Comparison of ENCODE assay signal across 9 mouse cellular contexts in genomic region chr9:21869290-21869689, GRCm38 (mm10). TPM values are rescaled to one million over a fixed set of nuclear protein-coding genes. Genes with fewer than 3 reads are reported as not detected.
DNase-seq lines count a peak whose midpoint lies in the region; ATAC-seq and TF ChIP-seq lines count a peak whose summit lies in the region.
"Not testable (repeated sequence)": the region's sequence is repeated elsewhere in the genome, so short reads cannot be mapped to it uniquely, and the experiment has no call there.
"Had no signal": no experiment of that assay in that cellular context is flagged by ENCODE, and none has a peak within 500 bp of the region (broad histone marks: within the 10 kb centered on the region; RNA-seq: fewer than 3 reads in every experiment).

No protein-coding gene starts in this region.

- not testable (repeated sequence) for H3K27ac ChIP-seq in forebrain, postnatal 0 days (ENCODE audit: low read depth, low read length)

- H3K36me3 ChIP-seq in forebrain, postnatal 0 days (ENCODE audit: insufficient read depth), result not testable (repeated sequence)

- not testable (repeated sequence) for H3K4me1 ChIP-seq in forebrain, postnatal 0 days (ENCODE audit: insufficient read depth); lung, adult 2 months (ENCODE audit: control insufficient read depth, insufficient read depth, low read length)

- H3K27me3 ChIP-seq in Patski; forebrain, postnatal 0 days (ENCODE audit: insufficient read depth, low read length): not testable (repeated sequence)

- in situ Hi-C loops in Patski (cut with MboI; ENCODE audit: low pct_unique_long_range_greater_than_20kb), result not testable (repeated sequence)

- H3K4me3 ChIP-seq in forebrain, postnatal 0 days (ENCODE audit: low read depth, low read length); lung, adult 2 months (replicated peaks; ENCODE audit: extremely low read depth, low read depth, low read length): not testable (repeated sequence)

- not testable (repeated sequence) for H3K9ac ChIP-seq in forebrain, postnatal 0 days

- not testable (repeated sequence) for ATAC-seq in Patski; forebrain, postnatal 0 days

- DNase-seq in Patski (ENCODE audit: low read depth, low spot score); forebrain, postnatal 0 days: not testable (repeated sequence)
- peak; percentile 32 for DNase-seq in cerebellum, adult 11-12 months
- peak; percentile 80 for DNase-seq in heart, postnatal 4 days
- peak; percentile 38 for DNase-seq in layer of hippocampus, adult 11-12 months (ENCODE audit: low spot score)
- peak; percentile 57 for DNase-seq in lung, adult 2 months
- DNase-seq in right cerebral cortex, postnatal 10 days (ENCODE audit: low spot score in 2 of 2), result peak; percentile 42 to 64
- peak; percentile 75 for DNase-seq in urinary bladder, postnatal 14 days (ENCODE audit: low spot score)

- not testable (repeated sequence) for H3K9me3 ChIP-seq in forebrain, postnatal 0 days (ENCODE audit: low read length)

- TF ChIP-seq CTCF in Patski (IDR thresholded peaks at IDR 0.05), result peak; percentile 56
- TF ChIP-seq CTCF in forebrain, postnatal 0 days (IDR thresholded peaks at IDR 0.05; ENCODE audit: low read depth), result peak; percentile 47
- TF ChIP-seq CTCF in lung, adult 2 months (IDR thresholded peaks at IDR 0.05; ENCODE audit: insufficient read depth, low read length), result peak; percentile 33; the same call in 1 of the 2 replicates

- CTCF ChIA-PET in Patski (lab: Charles Lee), result interaction anchor here (0.9 to 1.4 kb wide), 3 partner anchors 9 to 30 kb away, joined by 3 to 5 read pairs (median 5); no protein-coding TSS in a partner anchor

- H3K4me2 ChIP-seq in forebrain, postnatal 0 days (ENCODE audit: low read depth), result not testable (repeated sequence)

- not testable (repeated sequence) for TF ChIP-seq POLR2A in lung, adult 2 months (IDR thresholded peaks at IDR 0.05; ENCODE audit: borderline replicate concordance, extremely low read depth, low read depth, low read length)

- 57% methylated on average over 7 of the region's 7 CpGs for WGBS in forebrain, postnatal 0 days
- 48% methylated on average over 7 of the region's 7 CpGs for WGBS in lung, adult 2 months

- POLR2A ChIA-PET in Patski (lab: Charles Lee), result not testable (repeated sequence)

RNA-seq across cellular contexts. Expression of gene Dock6, which starts 16.9 kb away (rescaled TPM):
- 36.1 TPM for polyA plus RNA-seq in Patski (2021)
- total RNA-seq in forebrain, postnatal 0 days (2014; rRNA removed), result 6.0 and 15.2 TPM in 2 replicates
- polyA plus RNA-seq in forebrain, postnatal 0 days (2015; fragmentation: Nextera tagmentation; extraction: Ambion mirVana), result 5.7 and 8.3 TPM in 2 replicates
- total RNA-seq in heart, postnatal 4 days (2021), result 10 to 100 TPM; 61.4 to 70.0 TPM
- 262 and 278 TPM in 2 replicates for polyA plus RNA-seq in lung, adult 2 months (2012; rRNA removed)

RNA-seq across cellular contexts. Expression of gene Angptl8, which starts 34.0 kb away (rescaled TPM):
- 15.2 TPM for polyA plus RNA-seq in Patski (2021)
- total RNA-seq in forebrain, postnatal 0 days (2014; rRNA removed), result not detected in 2 replicates
- 0.18 TPM in 1 of 2 replicates, not detected in the other for polyA plus RNA-seq in forebrain, postnatal 0 days (2015; fragmentation: Nextera tagmentation; extraction: Ambion mirVana)
- total RNA-seq in heart, postnatal 4 days (2021), result not detected
- 7.4 and 8.2 TPM in 2 replicates for polyA plus RNA-seq in lung, adult 2 months (2012; rRNA removed)
- total RNA-seq: monocyte, adult 5-6 weeks had no signal

RNA-seq across cellular contexts. Expression of gene Rab3d, which starts 48.7 kb away (rescaled TPM):
- 22.1 TPM for polyA plus RNA-seq in Patski (2021)
- total RNA-seq in forebrain, postnatal 0 days (2014; rRNA removed), result 23.7 and 26.7 TPM in 2 replicates
- polyA plus RNA-seq in forebrain, postnatal 0 days (2015; fragmentation: Nextera tagmentation; extraction: Ambion mirVana), result 23.0 and 28.7 TPM in 2 replicates
- total RNA-seq in heart, postnatal 4 days (2021), result 10 to 100 TPM in 1 of 2 experiments, 1 to 10 TPM in 1; 8.9 to 10.3 TPM
- polyA plus RNA-seq in lung, adult 2 months (2012; rRNA removed), result 83.6 and 104 TPM in 2 replicates

RNA-seq across cellular contexts. Expression of gene Ccdc159, which starts 58.0 kb away (rescaled TPM):
- polyA plus RNA-seq in Patski (2021), result 12.2 TPM
- total RNA-seq in forebrain, postnatal 0 days (2014; rRNA removed), result 8.6 and 13.6 TPM in 2 replicates
- polyA plus RNA-seq in forebrain, postnatal 0 days (2015; fragmentation: Nextera tagmentation; extraction: Ambion mirVana), result 3.5 and 4.1 TPM in 2 replicates
- 1 to 10 TPM in 1 of 2 experiments, under 1 TPM in 1; 0.83 to 1.2 TPM for total RNA-seq in heart, postnatal 4 days (2021)
- 6.3 and 7.6 TPM in 2 replicates for polyA plus RNA-seq in lung, adult 2 months (2012; rRNA removed)
- total RNA-seq: monocyte, adult 5-6 weeks had no signal

RNA-seq across cellular contexts. Expression of gene Tmem205, which starts 58.1 kb away (rescaled TPM):
- polyA plus RNA-seq in Patski (2021), result 54.8 TPM
- total RNA-seq in forebrain, postnatal 0 days (2014; rRNA removed), result 42.0 and 47.1 TPM in 2 replicates
- polyA plus RNA-seq in forebrain, postnatal 0 days (2015; fragmentation: Nextera tagmentation; extraction: Ambion mirVana), result 52.8 and 65.9 TPM in 2 replicates
- 10 to 100 TPM; 20.1 to 21.3 TPM for total RNA-seq in heart, postnatal 4 days (2021)
- polyA plus RNA-seq in lung, adult 2 months (2012; rRNA removed), result 190 and 194 TPM in 2 replicates
